Mouse (Mus musculus) cerebellum, adult (tissue): ENCODE data around the gene Zfp260.
A peak's percentile ranks its signal among the peaks of the same experiment; 100 is the strongest.
"Not testable (repeated sequence)": the region's sequence is repeated elsewhere in the genome, so short reads cannot be mapped to it uniquely, and the experiment has no call there.

Experiments
- ATAC-seq: cut with Nextera tagmentation; 2 replicates; pipeline ENCODE4 v1.9.2; 2017; ENCODE audit warnings: mild to moderate bottlenecking, moderate library complexity, mixed read lengths; ENCODE audit not compliant: insufficient number of reproducible peaks, low FRiP score, low TSS enrichment

Zfp260 gene

GRCm38 (mm10) chr7:30094646-30095429, at the start of gene Zfp260:
TSS of gene Zfp260 (plus strand) at chr7:30094777.
- peak; percentile 74 for ATAC-seq

DNA sequence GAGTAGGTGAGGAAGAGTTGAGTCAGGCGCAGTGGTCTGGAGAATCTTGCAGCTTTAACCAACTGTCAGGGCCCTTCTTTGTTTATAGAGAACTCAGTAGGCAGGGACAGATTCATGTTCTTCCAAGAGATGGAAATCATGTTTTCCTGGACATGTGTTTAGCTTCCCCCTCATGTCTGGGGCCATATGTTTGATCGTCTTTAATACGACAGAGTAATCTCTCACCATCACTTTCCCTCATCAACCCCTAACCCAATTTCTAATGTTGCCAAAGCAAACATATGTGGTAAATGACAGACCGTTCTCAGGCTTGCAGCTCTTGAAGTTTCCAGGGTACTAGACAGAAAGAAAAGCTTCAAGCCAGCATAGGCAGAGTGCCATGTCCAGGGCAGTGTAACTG, 46.5 kb upstream of the Zfp260 start:
- ATAC-seq: no peak

DNA sequence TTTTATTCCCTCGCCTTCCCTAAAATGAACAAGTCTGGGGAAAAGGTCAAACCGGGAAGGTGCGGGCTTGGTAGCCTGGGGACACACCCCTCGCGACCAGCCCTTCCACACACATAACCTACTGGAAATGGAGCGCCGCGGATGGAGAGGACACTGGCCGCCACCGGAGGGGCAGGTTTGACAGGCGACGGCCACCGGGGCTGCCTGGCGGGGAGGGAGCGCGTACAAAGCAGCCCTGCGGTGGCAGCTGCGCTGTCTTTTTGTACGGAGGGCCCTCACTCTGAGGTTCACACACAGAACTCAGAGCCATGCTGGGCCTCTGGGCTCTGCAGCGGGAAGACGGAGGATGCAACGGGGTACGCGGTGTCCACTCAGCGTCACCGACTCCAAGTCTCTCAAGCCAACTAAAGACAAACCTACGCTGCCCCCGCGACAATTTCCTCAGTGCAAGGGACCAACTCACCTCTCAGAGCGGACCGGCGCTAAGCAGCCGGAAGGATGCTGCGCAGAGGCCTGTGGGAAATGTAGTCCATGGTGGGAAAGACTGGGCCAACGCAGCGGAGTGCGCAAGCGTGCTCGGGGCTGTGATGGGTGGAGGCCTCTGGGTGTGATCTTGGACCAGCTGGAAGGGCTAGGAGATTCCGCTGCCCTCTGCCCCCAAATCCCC, 43.6 kb upstream of the Zfp260 start, which contains the start of gene Zfp14:
TSS of gene Zfp14 (minus strand) at position 499 of the 667 bp plus-strand sequence.
- ATAC-seq: peak; percentile 99

DNA sequence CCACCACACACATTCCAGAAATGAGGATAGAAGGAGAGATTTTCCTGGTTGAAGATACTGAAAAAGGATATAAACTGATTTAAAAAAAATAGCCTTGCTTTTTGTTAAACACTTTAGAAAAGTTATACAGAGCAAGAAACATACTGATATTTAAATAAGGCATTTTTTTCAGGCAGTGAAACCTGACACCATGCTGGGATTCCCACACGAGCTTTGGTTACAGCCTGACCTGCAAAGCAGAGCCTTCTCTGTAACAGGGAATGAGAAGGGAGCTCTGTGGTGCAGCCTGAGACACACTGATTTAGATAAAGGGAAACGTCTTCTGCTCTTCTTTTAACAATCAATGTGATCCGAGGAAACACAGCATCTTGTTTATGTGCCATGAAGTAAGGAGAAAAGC, 41.0 kb upstream of the Zfp260 start:
- no peak for ATAC-seq

DNA sequence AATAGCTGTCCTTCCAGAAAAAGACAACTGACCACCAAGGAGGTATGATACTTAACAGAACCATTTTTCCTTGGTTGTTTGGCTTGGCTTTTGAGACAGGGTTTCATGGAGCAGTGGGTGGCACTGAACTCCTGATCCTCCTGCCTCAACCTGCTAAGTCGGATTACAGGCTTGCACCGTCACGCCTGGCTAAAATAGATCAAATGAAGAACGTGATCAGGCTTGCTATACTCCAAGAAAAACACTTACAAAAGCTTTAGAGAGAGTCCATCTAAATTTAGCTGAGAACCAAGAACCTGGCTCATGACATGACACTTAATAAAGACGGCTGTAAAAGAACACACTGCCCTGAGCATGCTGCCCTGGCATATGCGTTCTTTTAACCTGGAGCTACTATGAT, 34.2 kb upstream of the Zfp260 start:
- no peak for ATAC-seq

GRCm38 (mm10) chr7:30062478-30062877, 32.1 kb upstream of the Zfp260 start:
- ATAC-seq: no peak

GRCm38 (mm10) chr7:30064622-30065021, 30.0 kb upstream of the Zfp260 start:
- ATAC-seq: no peak

GRCm38 (mm10) chr7:30072146-30073028, 22.2 kb upstream of the Zfp260 start, which contains the start of gene Zfp82:
TSS of gene Zfp82 (minus strand) at chr7:30072900.
- ATAC-seq: peak; percentile 88; the same call in 1 of the 2 replicates

DNA sequence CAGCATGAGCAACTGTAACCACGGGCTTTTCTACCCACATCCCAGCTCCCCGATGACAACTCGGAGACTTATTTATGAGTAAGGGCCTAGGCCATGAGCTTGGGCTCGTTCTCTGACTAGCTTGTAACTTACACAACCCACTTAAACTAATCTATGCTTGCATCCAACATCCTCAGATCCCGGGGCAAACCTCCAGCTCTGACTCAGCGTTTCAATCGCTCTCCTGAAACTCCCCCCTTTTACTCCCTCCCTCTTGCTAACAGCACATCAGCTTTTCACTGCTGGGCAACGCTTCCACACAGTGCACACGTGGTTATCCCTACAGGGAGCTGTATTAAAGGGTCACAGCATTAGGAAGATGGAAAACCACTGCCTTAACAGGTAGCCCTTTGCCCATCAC, 8.1 kb upstream of the Zfp260 start:
- ATAC-seq: no peak

GRCm38 (mm10) chr7:30089405-30089804, 5.2 kb upstream of the Zfp260 start:
- no peak for ATAC-seq

- peak; percentile 91 for ATAC-seq
Measured at GRCm38 (mm10) chr7:30090092-30090969, 4.2 kb upstream of the Zfp260 start, which contains the start of the genes Gm26920 and Zfp566. TSS of gene Gm26920 (minus strand) at chr7:30090410. TSS of gene Zfp566 (minus strand) at chr7:30090527.

DNA sequence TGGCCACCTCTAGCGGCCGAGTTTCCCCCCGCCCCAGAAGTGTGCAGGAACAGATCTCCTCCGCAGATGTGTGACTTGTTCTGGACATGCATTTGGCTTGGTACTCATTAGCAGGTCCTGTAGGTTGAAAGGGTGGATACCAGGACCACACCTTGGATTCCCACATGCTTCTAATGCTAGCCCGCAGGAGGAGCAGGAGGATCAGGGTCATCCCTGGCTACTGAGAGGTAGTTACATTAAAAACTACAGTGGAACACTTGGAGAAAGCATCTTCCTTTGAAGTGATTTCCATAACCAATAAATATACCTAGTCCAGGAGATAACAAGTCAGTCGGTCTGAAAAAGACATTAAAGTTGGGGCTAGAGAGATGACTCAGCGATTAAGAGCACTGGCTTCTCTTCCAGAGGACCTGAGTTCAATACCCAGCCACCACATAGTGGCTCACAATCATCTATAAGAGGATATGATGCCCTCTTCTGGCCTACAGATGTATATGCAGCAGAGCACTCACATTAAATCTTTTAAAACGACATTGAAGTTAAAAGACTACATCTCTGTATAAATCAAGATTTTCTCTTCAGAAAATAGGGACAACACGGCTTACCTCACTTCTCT, 3.5 kb upstream of the Zfp260 start:
- ATAC-seq: no peak

DNA sequence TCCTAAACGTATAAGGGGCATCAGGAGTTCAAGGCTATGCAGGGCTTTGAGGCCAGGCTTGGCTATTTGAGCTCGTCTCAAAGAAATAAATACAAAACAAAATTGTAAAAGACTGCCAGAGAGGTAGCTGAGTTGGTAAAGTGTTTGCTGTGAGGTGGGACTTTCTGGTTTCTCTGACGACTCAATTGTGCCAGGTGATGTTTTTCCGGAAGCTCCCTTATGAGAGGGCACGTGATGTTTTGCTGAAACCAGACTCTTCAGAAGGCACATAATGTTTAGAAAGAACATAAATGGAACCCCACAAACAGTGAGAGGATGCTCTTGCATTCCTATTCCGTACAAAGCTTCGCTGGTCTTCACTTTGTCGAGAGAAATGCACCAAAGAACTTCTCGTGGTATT, 1.9 kb upstream of the Zfp260 start:
- no peak for ATAC-seq

- no peak for ATAC-seq
Measured at GRCm38 (mm10) chr7:30093918-30094415, 610 bp upstream of the Zfp260 start.

DNA sequence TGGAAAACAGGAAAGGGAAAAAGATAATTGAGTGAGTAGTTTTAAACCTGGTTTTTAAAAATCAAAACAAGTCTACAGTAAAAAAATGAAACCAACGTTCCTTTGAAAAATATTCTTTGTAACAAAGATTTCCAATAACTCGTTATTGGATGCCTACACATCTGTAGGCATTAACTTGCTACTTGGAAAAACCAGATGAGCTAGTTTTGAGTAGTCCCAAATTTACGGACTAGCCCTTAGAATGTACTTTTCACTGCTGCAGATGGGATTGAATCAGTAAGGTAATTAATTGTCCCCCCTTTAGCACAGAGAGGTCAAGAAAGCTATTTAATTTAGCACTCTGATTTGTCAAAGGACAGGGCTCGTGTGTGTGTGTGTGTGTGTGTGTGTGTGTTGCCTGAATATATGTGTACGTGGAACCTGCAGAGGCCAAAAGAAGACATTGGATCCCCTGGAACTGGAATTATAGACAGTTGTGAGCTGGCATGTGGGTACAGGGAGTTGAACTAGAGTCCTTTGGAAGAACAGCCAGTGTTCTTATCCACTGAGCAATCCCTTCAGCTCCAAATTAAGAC, 1.1 kb downstream of the Zfp260 start:
- no peak for ATAC-seq

- no peak for ATAC-seq
Measured at GRCm38 (mm10) chr7:30099297-30099696, 4.7 kb downstream of the Zfp260 start.

DNA sequence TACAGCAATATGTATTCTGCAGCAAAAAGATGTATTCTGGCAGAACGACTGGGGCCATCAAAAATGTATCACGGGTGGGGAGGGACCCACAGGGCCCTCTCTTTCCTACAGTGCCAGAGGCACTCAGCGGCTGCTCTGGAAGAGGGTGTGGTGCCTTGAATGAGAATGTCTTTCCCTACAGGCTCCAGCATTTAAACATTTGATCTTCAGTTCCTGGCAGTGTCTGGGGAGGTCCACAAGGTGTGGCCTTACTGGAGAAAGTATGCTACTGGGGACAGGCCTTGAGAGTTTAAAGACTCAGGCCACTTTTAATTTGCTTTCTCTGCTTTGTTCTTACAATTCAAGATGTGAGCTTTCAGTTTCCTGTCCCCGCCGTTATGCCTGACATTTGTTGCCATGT, 21.5 kb downstream of the Zfp260 start:
- ATAC-seq: no peak

GRCm38 (mm10) chr7:30117935-30118334, 23.4 kb downstream of the Zfp260 start:
- ATAC-seq: not testable (repeated sequence)
